In genomic region chr7:133676002-133676401, GRCm38 (mm10) we compare ENCODE assay signal across 11 mouse cellular contexts. TPM values are rescaled to one million over a fixed set of nuclear protein-coding genes. Genes with fewer than 3 reads are reported as not detected.
A peak's percentile ranks its signal among the peaks of the same experiment; 100 is the strongest.
DNase-seq lines count a peak whose midpoint lies in the region; ATAC-seq and TF ChIP-seq lines count a peak whose summit lies in the region.
"Had no signal": no experiment of that assay in that cellular context is flagged by ENCODE, and none has a peak within 500 bp of the region (broad histone marks: within the 10 kb centered on the region; RNA-seq: fewer than 3 reads in every experiment).

No protein-coding gene starts in this region.

- TF ChIP-seq EP300 in heart, postnatal 0 days (IDR thresholded peaks at IDR 0.05; ENCODE audit: low read depth), result no peak

- peak; percentile 17 for DNase-seq in heart, postnatal 0 days (ENCODE audit: low spot score)
- no peak for DNase-seq in heart, postnatal 4 days
- no peak for DNase-seq in midbrain, embryonic 10.5 days (ENCODE audit: low spot score)
- DNase-seq in brain, adult 2 months (ENCODE audit: low read depth, low spot score), result peak; percentile 16
- peak; percentile 15 for DNase-seq in mesoderm, embryonic 11.5 days (ENCODE audit: low read depth, low spot score)
- DNase-seq in frontal cortex, adult 2 months (ENCODE audit: extremely low spot score in 1 of 2, low spot score in 1 of 2), result no peak
- no peak for DNase-seq in gastrocnemius, adult 8-10 months (ENCODE audit: low spot score in 2 of 2)
- DNase-seq: layer of hippocampus, adult 9-11 months had no signal

- peaks cover 33% of the 10 kb centered on the region for H3K36me3 ChIP-seq in heart, postnatal 0 days (replicated peaks; ENCODE audit: control insufficient read depth, insufficient read depth, low read length)
- peaks cover 37% of the 10 kb centered on the region for H3K36me3 ChIP-seq in midbrain, embryonic 10.5 days
- H3K36me3 ChIP-seq in midbrain, embryonic 15.5 days (replicated peaks), result peaks cover 15% of the 10 kb centered on the region

- peaks cover 4% of the 10 kb centered on the region; the same call in 1 of the 2 replicates for H3K4me1 ChIP-seq in heart, postnatal 0 days (ENCODE audit: control insufficient read depth, insufficient read depth)
- no peaks in the 10 kb centered on the region for H3K4me1 ChIP-seq in midbrain, embryonic 10.5 days
- no peaks in the 10 kb centered on the region for H3K4me1 ChIP-seq in midbrain, embryonic 15.5 days

- H3K27me3 ChIP-seq in heart, postnatal 0 days (ENCODE audit: control insufficient read depth, insufficient read depth, low read length), result no peaks in the 10 kb centered on the region
- no peaks in the 10 kb centered on the region for H3K27me3 ChIP-seq in midbrain, embryonic 10.5 days (ENCODE audit: low read depth, poor library complexity, severe bottlenecking)
- H3K27me3 ChIP-seq in midbrain, embryonic 15.5 days (replicated peaks), result no peaks in the 10 kb centered on the region

- ATAC-seq in heart, postnatal 0 days (ENCODE audit: insufficient read depth, low read depth), result no peak
- ATAC-seq in midbrain, embryonic 15.5 days (replicated peaks), result no peak

- 67% methylated on average over 9 of the region's 9 CpGs for WGBS in heart, postnatal 0 days
- 68% methylated on average over 9 of the region's 9 CpGs for WGBS in midbrain, embryonic 10.5 days
- WGBS in midbrain, embryonic 15.5 days, result 73% methylated on average over 9 of the region's 9 CpGs

- TF ChIP-seq CTCF in heart, postnatal 0 days (IDR thresholded peaks at IDR 0.05; ENCODE audit: low read depth), result peak; percentile 31

- no peak overlapping the region for H3K4me2 ChIP-seq in heart, postnatal 0 days (ENCODE audit: low read depth, low read length)
- H3K4me2 ChIP-seq in midbrain, embryonic 15.5 days, result no peak overlapping the region

- H3K27ac ChIP-seq in heart, postnatal 0 days (ENCODE audit: low read depth), result no peak overlapping the region
- H3K27ac ChIP-seq in midbrain, embryonic 10.5 days (replicated peaks), result 0 out of 2 replicates have a peak overlapping the region, but pooled peaks have one; percentile 17
- H3K27ac ChIP-seq in midbrain, embryonic 15.5 days, result no peak overlapping the region

- no peak overlapping the region for H3K4me3 ChIP-seq in heart, postnatal 0 days (ENCODE audit: low read depth, low read length)
- H3K4me3 ChIP-seq in midbrain, embryonic 10.5 days, result no peak overlapping the region
- H3K4me3 ChIP-seq in midbrain, embryonic 15.5 days, result no peak overlapping the region
- H3K4me3 ChIP-seq: erythroblast, embryonic 14.5 days had no signal

- H3K9me3 ChIP-seq in heart, postnatal 0 days (replicated peaks; ENCODE audit: control insufficient read depth, low read length), result no peaks in the 10 kb centered on the region
- no peaks in the 10 kb centered on the region for H3K9me3 ChIP-seq in midbrain, embryonic 10.5 days (replicated peaks)
- H3K9me3 ChIP-seq in midbrain, embryonic 15.5 days, result no peaks in the 10 kb centered on the region

- no peak overlapping the region for H3K9ac ChIP-seq in heart, postnatal 0 days (replicated peaks; ENCODE audit: low read depth, low read length)
- H3K9ac ChIP-seq in midbrain, embryonic 15.5 days, result no peak overlapping the region

RNA-seq across cellular contexts. Expression of gene Mmp21, which starts 3.9 kb away (rescaled TPM):
- total RNA-seq in heart, postnatal 0 days (2014; rRNA removed; ENCODE audit: low replicate concordance), result not detected in 2 replicates
- polyA plus RNA-seq in heart, postnatal 0 days (2015; fragmentation: Nextera tagmentation; extraction: Ambion mirVana), result not detected in 2 replicates
- not detected for total RNA-seq in heart, postnatal 4 days (2021)
- polyA plus RNA-seq in midbrain, embryonic 10.5 days (2016; fragmentation: Nextera tagmentation; extraction: Ambion mirVana), result 0.10 TPM in 1 of 2 replicates, not detected in the other
- 0.14 TPM in 2 replicates for polyA plus RNA-seq in midbrain, embryonic 15.5 days (2015; fragmentation: Nextera tagmentation; extraction: Ambion mirVana)
- 0.19 and 0.24 TPM in 2 replicates for polyA plus RNA-seq in frontal cortex, adult 2 months (2012; rRNA removed)
- not detected for total RNA-seq in gastrocnemius, adult 8-10 months (2022)
- total RNA-seq: heart, postnatal 10 days had no signal

RNA-seq across cellular contexts. Expression of gene Bccip, which starts 33.1 kb away (rescaled TPM):
- total RNA-seq in heart, postnatal 0 days (2014; rRNA removed; ENCODE audit: low replicate concordance), result 24.3 and 46.1 TPM in 2 replicates
- 87.4 and 93.1 TPM in 2 replicates for polyA plus RNA-seq in heart, postnatal 0 days (2015; fragmentation: Nextera tagmentation; extraction: Ambion mirVana)
- total RNA-seq in heart, postnatal 4 days (2021), result 10 to 100 TPM; 45.8 to 54.5 TPM
- polyA plus RNA-seq in midbrain, embryonic 10.5 days (2016; fragmentation: Nextera tagmentation; extraction: Ambion mirVana), result 167 and 188 TPM in 2 replicates
- 91.7 and 95.6 TPM in 2 replicates for polyA plus RNA-seq in midbrain, embryonic 15.5 days (2015; fragmentation: Nextera tagmentation; extraction: Ambion mirVana)
- polyA plus RNA-seq in frontal cortex, adult 2 months (2012; rRNA removed), result 116 and 117 TPM in 2 replicates
- total RNA-seq in gastrocnemius, adult 8-10 months (2022), result 100 to 1,000 TPM in 1 of 4 experiments, 10 to 100 TPM in 3; 87.6 to 108 (median 91.9) TPM

RNA-seq across cellular contexts. Expression of gene Uros, which starts 33.9 kb away (rescaled TPM):
- 15.3 and 30.8 TPM in 2 replicates for total RNA-seq in heart, postnatal 0 days (2014; rRNA removed; ENCODE audit: low replicate concordance)
- 35.0 and 38.2 TPM in 2 replicates for polyA plus RNA-seq in heart, postnatal 0 days (2015; fragmentation: Nextera tagmentation; extraction: Ambion mirVana)
- total RNA-seq in heart, postnatal 4 days (2021), result 10 to 100 TPM; 13.0 to 14.5 TPM
- 37.2 and 38.7 TPM in 2 replicates for polyA plus RNA-seq in midbrain, embryonic 10.5 days (2016; fragmentation: Nextera tagmentation; extraction: Ambion mirVana)
- polyA plus RNA-seq in midbrain, embryonic 15.5 days (2015; fragmentation: Nextera tagmentation; extraction: Ambion mirVana), result 60.4 and 62.9 TPM in 2 replicates
- 36.1 and 36.7 TPM in 2 replicates for polyA plus RNA-seq in frontal cortex, adult 2 months (2012; rRNA removed)
- 10 to 100 TPM; 14.6 to 16.8 (median 15.4) TPM for total RNA-seq in gastrocnemius, adult 8-10 months (2022)

RNA-seq across cellular contexts. Expression of gene Edrf1, which starts 38.7 kb away (rescaled TPM):
- 6.3 and 19.4 TPM in 2 replicates for total RNA-seq in heart, postnatal 0 days (2014; rRNA removed; ENCODE audit: low replicate concordance)
- polyA plus RNA-seq in heart, postnatal 0 days (2015; fragmentation: Nextera tagmentation; extraction: Ambion mirVana), result 7.3 and 8.4 TPM in 2 replicates
- total RNA-seq in heart, postnatal 4 days (2021), result 10 to 100 TPM; 10.9 to 13.0 TPM
- 26.0 and 29.1 TPM in 2 replicates for polyA plus RNA-seq in midbrain, embryonic 10.5 days (2016; fragmentation: Nextera tagmentation; extraction: Ambion mirVana)
- polyA plus RNA-seq in midbrain, embryonic 15.5 days (2015; fragmentation: Nextera tagmentation; extraction: Ambion mirVana), result 20.4 and 20.5 TPM in 2 replicates
- polyA plus RNA-seq in frontal cortex, adult 2 months (2012; rRNA removed), result 19.5 and 20.1 TPM in 2 replicates
- total RNA-seq in gastrocnemius, adult 8-10 months (2022), result 1 to 10 TPM; 6.2 to 8.1 (median 7.8) TPM

Comparison
In these comparisons a context has a peak if more than half of its experiments do, and no peak if none do; other contexts are left out.
1. DNase-seq: peak in heart, postnatal 0 days (single experiment), brain, adult 2 months (single experiment) and mesoderm, embryonic 11.5 days (single experiment); none in heart, postnatal 4 days (single experiment), midbrain, embryonic 10.5 days (single experiment), frontal cortex, adult 2 months (0 of 2) and gastrocnemius, adult 8-10 months (0 of 2).